Mouse (Mus musculus): ENCODE measurements around the gene Cacng4. TPM values are rescaled to one million over a fixed set of nuclear protein-coding genes. Genes with fewer than 3 reads are reported as not detected.

The Cacng4 gene
- 0.54 and 0.71 TPM in 2 replicates for polyA plus RNA-seq (2014; fragmentation: Nextera tagmentation; extraction: Ambion mirVana)

- no peaks in the 10 kb centered on the region for H3K9me3 ChIP-seq (ENCODE audit: control insufficient read depth, low read length)
- H3K4me2 ChIP-seq (ENCODE audit: low read length) = peak within 1 kb of the TSS; percentile 97
- no peaks in the 10 kb centered on the region for H3K36me3 ChIP-seq (ENCODE audit: control insufficient read depth, insufficient read depth, low read length)
- H3K27me3 ChIP-seq (ENCODE audit: control insufficient read depth, insufficient read depth, low read length) = peaks cover 92% of the 10 kb centered on the region
- H3K4me1 ChIP-seq (ENCODE audit: control insufficient read depth in 2 of 2, insufficient read depth in 2 of 2, low read length in 2 of 2) = peaks cover 0 to 21% of the 10 kb centered on the region in 2 experiments; a peak in 3 of 4 replicates
- no peak for ATAC-seq (ENCODE audit: insufficient number of reproducible peaks, insufficient read depth, low FRiP score, low read depth)
- H3K9ac ChIP-seq (ENCODE audit: low read length) = peak within 1 kb of the TSS; percentile 53
- 1% methylated on average over 28 of the region's 73 CpGs for WGBS
- H3K4me3 ChIP-seq (ENCODE audit: control insufficient read depth in 1 of 2, insufficient read depth in 1 of 2, low read depth in 1 of 2, low read length in 2 of 2) = peak within 1 kb of the TSS; percentile 50 to 54
- no peak within 1 kb of the TSS for H3K27ac ChIP-seq (replicated peaks in 1 of 2; ENCODE audit: control insufficient read depth in 1 of 2, insufficient read depth in 1 of 2, low read depth in 2 of 2, low read length in 2 of 2)
Measured at GRCm38 (mm10) chr11:107794547-107795269, at the start of gene Cacng4. Gene Cacng4 (minus strand): TSS chr11:107794557.

GRCm38 (mm10) chr11:107833351-107834040, 39.1 kb upstream of the Cacng4 start:
- H3K4me1 ChIP-seq (ENCODE audit: control insufficient read depth in 2 of 2, insufficient read depth in 2 of 2, low read length in 2 of 2) = no peaks in the 10 kb centered on the region
- H3K27me3 ChIP-seq (ENCODE audit: control insufficient read depth, insufficient read depth, low read length) = no peaks in the 10 kb centered on the region
- H3K4me2 ChIP-seq (ENCODE audit: low read length) = no peak overlapping the region
- no peak overlapping the region for H3K9ac ChIP-seq (ENCODE audit: low read length)
- ATAC-seq (ENCODE audit: insufficient number of reproducible peaks, insufficient read depth, low FRiP score, low read depth) = no peak
- no peaks in the 10 kb centered on the region for H3K36me3 ChIP-seq (ENCODE audit: control insufficient read depth, insufficient read depth, low read length)
- no peaks in the 10 kb centered on the region for H3K9me3 ChIP-seq (ENCODE audit: control insufficient read depth, low read length)
- H3K27ac ChIP-seq (replicated peaks in 1 of 2; ENCODE audit: control insufficient read depth in 1 of 2, insufficient read depth in 1 of 2, low read depth in 2 of 2, low read length in 2 of 2) = no peak overlapping the region
- WGBS = 69% methylated on average over 7 of the region's 7 CpGs
- H3K4me3 ChIP-seq (ENCODE audit: control insufficient read depth in 1 of 2, insufficient read depth in 1 of 2, low read depth in 1 of 2, low read length in 2 of 2) = no peak overlapping the region

DNA sequence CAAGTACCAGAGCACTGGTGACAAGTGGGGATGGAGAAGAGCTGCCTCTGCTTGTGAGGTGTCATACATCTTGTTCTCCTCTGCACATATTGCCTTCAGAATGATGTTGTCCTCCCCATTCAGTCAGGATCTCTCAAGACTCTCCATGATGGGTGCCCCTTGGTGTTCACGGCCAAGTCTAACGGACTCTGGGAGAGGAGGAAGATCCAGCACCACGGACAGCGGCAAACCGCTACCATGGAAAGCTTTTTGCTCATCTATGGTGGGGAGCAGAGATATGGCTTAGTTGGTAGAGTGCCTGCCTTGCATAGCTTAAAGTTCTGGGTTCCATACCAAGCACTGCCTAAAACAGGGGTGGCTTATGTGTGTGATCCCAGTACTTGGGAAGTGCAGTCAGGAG, 22.8 kb upstream of the Cacng4 start:
- 36% methylated on average over 5 of the region's 5 CpGs for WGBS
- no peak overlapping the region for H3K4me3 ChIP-seq (ENCODE audit: control insufficient read depth in 1 of 2, insufficient read depth in 1 of 2, low read depth in 1 of 2, low read length in 2 of 2)
- 0 out of 2 replicates have a peak, but pooled peaks cover 3% of the 10 kb centered on the region for H3K9me3 ChIP-seq (ENCODE audit: control insufficient read depth, low read length)
- H3K27me3 ChIP-seq (ENCODE audit: control insufficient read depth, insufficient read depth, low read length) = peaks cover 10% of the 10 kb centered on the region
- no peaks in the 10 kb centered on the region for H3K36me3 ChIP-seq (ENCODE audit: control insufficient read depth, insufficient read depth, low read length)
- no peaks in the 10 kb centered on the region for H3K4me1 ChIP-seq (ENCODE audit: control insufficient read depth in 2 of 2, insufficient read depth in 2 of 2, low read length in 2 of 2)
- H3K4me2 ChIP-seq (ENCODE audit: low read length) = no peak overlapping the region
- H3K27ac ChIP-seq (replicated peaks in 1 of 2; ENCODE audit: control insufficient read depth in 1 of 2, insufficient read depth in 1 of 2, low read depth in 2 of 2, low read length in 2 of 2) = no peak overlapping the region
- H3K9ac ChIP-seq (ENCODE audit: low read length) = no peak overlapping the region
- ATAC-seq (ENCODE audit: insufficient number of reproducible peaks, insufficient read depth, low FRiP score, low read depth) = no peak

DNA sequence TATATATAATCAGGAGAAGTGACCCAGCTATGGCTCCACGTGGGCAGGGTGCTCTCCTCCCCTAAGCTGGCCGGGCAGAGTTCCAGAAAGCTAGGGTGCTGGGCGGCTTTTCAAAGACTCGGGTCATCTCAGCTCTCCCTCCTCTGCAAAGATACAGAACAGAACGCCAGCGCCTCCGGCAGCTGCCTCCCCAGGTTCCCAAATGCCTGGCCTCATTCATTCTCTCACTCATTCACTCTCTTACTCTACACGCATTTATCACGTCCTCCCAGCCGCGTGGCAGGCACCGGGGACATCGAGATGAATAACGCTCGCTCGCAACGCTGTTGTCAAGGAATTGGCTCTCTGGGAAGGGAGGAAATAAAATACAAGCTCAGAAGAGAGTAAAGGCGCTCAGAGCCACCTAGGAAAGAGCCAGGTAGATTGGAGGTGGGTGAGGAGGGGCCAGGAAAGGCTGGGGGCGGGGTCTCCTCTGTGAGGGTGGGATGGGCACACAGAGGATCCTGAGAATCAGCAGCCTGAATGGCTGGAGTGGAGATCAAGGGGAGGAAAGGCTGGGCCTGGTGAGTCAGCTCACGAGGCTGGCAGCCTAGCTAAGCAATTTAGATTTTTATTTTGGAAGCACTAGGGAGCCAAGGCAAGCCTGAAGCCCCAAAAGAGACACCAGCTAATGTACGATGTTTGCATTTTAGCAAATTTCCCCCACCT, 18.7 kb upstream of the Cacng4 start:
- H3K4me1 ChIP-seq (ENCODE audit: control insufficient read depth in 2 of 2, insufficient read depth in 2 of 2, low read length in 2 of 2) = no peaks in the 10 kb centered on the region
- no peaks in the 10 kb centered on the region for H3K9me3 ChIP-seq (ENCODE audit: control insufficient read depth, low read length)
- ATAC-seq (ENCODE audit: insufficient number of reproducible peaks, insufficient read depth, low FRiP score, low read depth) = no peak
- H3K4me3 ChIP-seq (ENCODE audit: control insufficient read depth in 1 of 2, insufficient read depth in 1 of 2, low read depth in 1 of 2, low read length in 2 of 2) = no peak overlapping the region
- H3K36me3 ChIP-seq (ENCODE audit: control insufficient read depth, insufficient read depth, low read length) = no peaks in the 10 kb centered on the region
- H3K27ac ChIP-seq (replicated peaks in 1 of 2; ENCODE audit: control insufficient read depth in 1 of 2, insufficient read depth in 1 of 2, low read depth in 2 of 2, low read length in 2 of 2) = no peak overlapping the region
- WGBS = 42% methylated on average over 21 of the region's 21 CpGs
- H3K27me3 ChIP-seq (ENCODE audit: control insufficient read depth, insufficient read depth, low read length) = peaks cover 14% of the 10 kb centered on the region
- H3K4me2 ChIP-seq (ENCODE audit: low read length) = no peak overlapping the region
- H3K9ac ChIP-seq (ENCODE audit: low read length) = no peak overlapping the region

GRCm38 (mm10) chr11:107812429-107812828, 18.1 kb upstream of the Cacng4 start:
- Histone ChIP-seq H3K9ac (ENCODE audit: low read length) (no peak overlapping the region), H3K27ac (replicated peaks in 1 of 2; ENCODE audit: control insufficient read depth in 1 of 2, insufficient read depth in 1 of 2, low read depth in 2 of 2, low read length in 2 of 2) (no peak overlapping the region), H3K27me3 (ENCODE audit: control insufficient read depth, insufficient read depth, low read length) (peaks cover 14% of the 10 kb centered on the region), H3K9me3 (ENCODE audit: control insufficient read depth, low read length) (no peaks in the 10 kb centered on the region), H3K36me3 (ENCODE audit: control insufficient read depth, insufficient read depth, low read length) (no peaks in the 10 kb centered on the region), H3K4me2 (ENCODE audit: low read length) (no peak overlapping the region), H3K4me3 (ENCODE audit: control insufficient read depth in 1 of 2, insufficient read depth in 1 of 2, low read depth in 1 of 2, low read length in 2 of 2) (no peak overlapping the region), H3K4me1 (ENCODE audit: control insufficient read depth in 2 of 2, insufficient read depth in 2 of 2, low read length in 2 of 2) (no peaks in the 10 kb centered on the region)
- no peak for ATAC-seq (ENCODE audit: insufficient number of reproducible peaks, insufficient read depth, low FRiP score, low read depth)
- WGBS = 66% methylated on average over 4 of the region's 4 CpGs

DNA sequence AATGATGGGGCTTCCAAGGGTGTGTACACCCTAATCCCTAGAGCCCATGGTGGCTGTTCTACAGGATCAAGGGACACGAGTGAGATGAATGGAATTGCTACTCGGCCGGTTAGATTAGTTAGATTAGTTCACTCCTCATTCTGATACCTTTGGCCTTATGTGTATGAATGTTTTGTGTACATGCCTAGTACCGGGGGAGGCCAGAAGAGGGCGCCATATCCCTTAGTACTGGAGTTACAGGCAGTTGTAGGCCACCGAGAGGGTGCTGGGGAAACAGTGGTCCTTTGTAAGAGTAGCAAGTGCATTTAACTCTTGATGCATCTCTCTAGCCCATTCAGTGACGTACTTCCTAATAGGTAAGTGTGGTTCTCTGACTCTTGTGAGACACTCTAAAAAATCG, 14.2 kb upstream of the Cacng4 start:
- H3K27me3 ChIP-seq (ENCODE audit: control insufficient read depth, insufficient read depth, low read length) = peaks cover 14% of the 10 kb centered on the region
- 60% methylated on average over 8 of the region's 8 CpGs for WGBS
- no peaks in the 10 kb centered on the region for H3K4me1 ChIP-seq (ENCODE audit: control insufficient read depth in 2 of 2, insufficient read depth in 2 of 2, low read length in 2 of 2)
- H3K9ac ChIP-seq (ENCODE audit: low read length) = no peak overlapping the region
- H3K36me3 ChIP-seq (ENCODE audit: control insufficient read depth, insufficient read depth, low read length) = no peaks in the 10 kb centered on the region
- H3K4me2 ChIP-seq (ENCODE audit: low read length) = no peak overlapping the region
- no peak overlapping the region for H3K27ac ChIP-seq (replicated peaks in 1 of 2; ENCODE audit: control insufficient read depth in 1 of 2, insufficient read depth in 1 of 2, low read depth in 2 of 2, low read length in 2 of 2)
- H3K4me3 ChIP-seq (ENCODE audit: control insufficient read depth in 1 of 2, insufficient read depth in 1 of 2, low read depth in 1 of 2, low read length in 2 of 2) = no peak overlapping the region
- no peaks in the 10 kb centered on the region for H3K9me3 ChIP-seq (ENCODE audit: control insufficient read depth, low read length)
- no peak for ATAC-seq (ENCODE audit: insufficient number of reproducible peaks, insufficient read depth, low FRiP score, low read depth)

GRCm38 (mm10) chr11:107806058-107806457, 11.7 kb upstream of the Cacng4 start:
- Histone ChIP-seq H3K27ac (replicated peaks in 1 of 2; ENCODE audit: control insufficient read depth in 1 of 2, insufficient read depth in 1 of 2, low read depth in 2 of 2, low read length in 2 of 2) (no peak overlapping the region), H3K4me2 (ENCODE audit: low read length) (no peak overlapping the region), H3K9me3 (ENCODE audit: control insufficient read depth, low read length) (no peaks in the 10 kb centered on the region), H3K4me1 (ENCODE audit: control insufficient read depth in 2 of 2, insufficient read depth in 2 of 2, low read length in 2 of 2) (no peaks in the 10 kb centered on the region), H3K9ac (ENCODE audit: low read length) (no peak overlapping the region), H3K36me3 (ENCODE audit: control insufficient read depth, insufficient read depth, low read length) (no peaks in the 10 kb centered on the region), H3K27me3 (ENCODE audit: control insufficient read depth, insufficient read depth, low read length) (peaks cover 15% of the 10 kb centered on the region; the same call in 1 of the 2 replicates), H3K4me3 (ENCODE audit: control insufficient read depth in 1 of 2, insufficient read depth in 1 of 2, low read depth in 1 of 2, low read length in 2 of 2) (no peak overlapping the region)
- 68% methylated on average over 1 of the region's 1 CpGs for WGBS
- ATAC-seq (ENCODE audit: insufficient number of reproducible peaks, insufficient read depth, low FRiP score, low read depth) = no peak
